Comparison of ENCODE assay signal across 8 mouse cellular contexts in genomic region chr16:43577399-43577798, GRCm38 (mm10).
DNase-seq lines count a peak whose midpoint lies in the region; ATAC-seq and TF ChIP-seq lines count a peak whose summit lies in the region.

No protein-coding gene starts in this region.

- peak overlapping the region; percentile 92 for H3K27ac ChIP-seq in layer of hippocampus, adult 2 months
- H3K27ac ChIP-seq in hindbrain, embryonic 16.5 days (ENCODE audit: low read depth, low read length): peak overlapping the region; percentile 44
- peak overlapping the region; percentile 66 for H3K27ac ChIP-seq in lung, embryonic 16.5 days (ENCODE audit: low read length)
- peak overlapping the region; percentile 82; the same call in 1 of the 2 replicates for H3K27ac ChIP-seq in stomach, embryonic 14.5 days (ENCODE audit: low read length)

- peak in 1 of 2 experiments; percentile 63 for DNase-seq in layer of hippocampus, adult 2 months (ENCODE audit: low spot score in 2 of 2)
- no peak for DNase-seq in layer of hippocampus, adult 8-10 months (ENCODE audit: low spot score in 2 of 2)
- peak; percentile 57 to 59 for DNase-seq in cerebellum, postnatal 25 days
- DNase-seq in gastrocnemius, postnatal 25 days: peak; percentile 79
- DNase-seq in adrenal gland, adult 8-10 months: no peak

- H3K27me3 ChIP-seq in hindbrain, embryonic 16.5 days (replicated peaks; ENCODE audit: control insufficient read depth, insufficient read depth, low read length): no peaks in the 10 kb centered on the region
- no peaks in the 10 kb centered on the region for H3K27me3 ChIP-seq in lung, embryonic 16.5 days (ENCODE audit: control insufficient read depth, insufficient read depth, low read depth, low read length)
- no peaks in the 10 kb centered on the region for H3K27me3 ChIP-seq in stomach, embryonic 14.5 days (ENCODE audit: control insufficient read depth, insufficient read depth, low read length)

- H3K4me1 ChIP-seq in hindbrain, embryonic 16.5 days (ENCODE audit: control insufficient read depth, insufficient read depth, low read depth, low read length): peaks cover 26% of the 10 kb centered on the region
- H3K4me1 ChIP-seq in lung, embryonic 16.5 days (replicated peaks; ENCODE audit: control insufficient read depth, insufficient read depth, low read length): peaks cover 24% of the 10 kb centered on the region
- peaks cover 14% of the 10 kb centered on the region; the same call in 1 of the 2 replicates for H3K4me1 ChIP-seq in stomach, embryonic 14.5 days (ENCODE audit: control insufficient read depth, insufficient read depth, low read length)

- TF ChIP-seq CTCF in layer of hippocampus, adult 2 months (conservative IDR thresholded peaks at IDR 0.05): no peak

- no peak overlapping the region for H3K9ac ChIP-seq in hindbrain, embryonic 16.5 days (ENCODE audit: low read depth, low read length)
- H3K9ac ChIP-seq in lung, embryonic 16.5 days (ENCODE audit: low read length): no peak overlapping the region
- H3K9ac ChIP-seq in stomach, embryonic 14.5 days (replicated peaks; ENCODE audit: low read depth, low read length): no peak overlapping the region

- no peaks in the 10 kb centered on the region for H3K9me3 ChIP-seq in hindbrain, embryonic 16.5 days (ENCODE audit: control insufficient read depth, low read length)
- H3K9me3 ChIP-seq in lung, embryonic 16.5 days (ENCODE audit: control insufficient read depth, low read length): no peaks in the 10 kb centered on the region
- H3K9me3 ChIP-seq in stomach, embryonic 14.5 days (ENCODE audit: control insufficient read depth, low read depth, low read length): no peaks in the 10 kb centered on the region

- H3K36me3 ChIP-seq in hindbrain, embryonic 16.5 days (ENCODE audit: control insufficient read depth, insufficient read depth, low read length): no peaks in the 10 kb centered on the region
- no peaks in the 10 kb centered on the region for H3K36me3 ChIP-seq in lung, embryonic 16.5 days (ENCODE audit: control insufficient read depth, insufficient read depth, low read length)
- no peaks in the 10 kb centered on the region for H3K36me3 ChIP-seq in stomach, embryonic 14.5 days (ENCODE audit: control insufficient read depth, insufficient read depth, low read length)

- ATAC-seq in hindbrain, embryonic 16.5 days: peak; percentile 28
- ATAC-seq in lung, embryonic 16.5 days (ENCODE audit: low read depth): peak; percentile 64
- ATAC-seq in stomach, embryonic 14.5 days (ENCODE audit: insufficient number of reproducible peaks, insufficient read depth, low FRiP score, low read depth): no peak

- H3K4me3 ChIP-seq in layer of hippocampus, adult 2 months: no peak overlapping the region
- H3K4me3 ChIP-seq in hindbrain, embryonic 16.5 days (ENCODE audit: low read length): no peak overlapping the region
- no peak overlapping the region for H3K4me3 ChIP-seq in lung, embryonic 16.5 days (ENCODE audit: low read length)
- H3K4me3 ChIP-seq in stomach, embryonic 14.5 days (ENCODE audit: low read depth, low read length): no peak overlapping the region

- H3K4me2 ChIP-seq in hindbrain, embryonic 16.5 days (ENCODE audit: low read length): no peak overlapping the region
- no peak overlapping the region for H3K4me2 ChIP-seq in lung, embryonic 16.5 days (ENCODE audit: low read depth, low read length)
- H3K4me2 ChIP-seq in stomach, embryonic 14.5 days (replicated peaks; ENCODE audit: low read depth, low read length): no peak overlapping the region

- 17% methylated on average over 10 of the region's 10 CpGs for WGBS in hindbrain, embryonic 16.5 days
- 11% methylated on average over 10 of the region's 10 CpGs for WGBS in lung, embryonic 16.5 days
- 12% methylated on average over 10 of the region's 10 CpGs for WGBS in stomach, embryonic 14.5 days

Comparison
In these comparisons a context has a peak if more than half of its experiments do, and no peak if none do; other contexts are left out.
1. DNase-seq: peak in cerebellum, postnatal 25 days (2 of 2) and gastrocnemius, postnatal 25 days (single experiment); none in layer of hippocampus, adult 8-10 months (0 of 2) and adrenal gland, adult 8-10 months (single experiment).
2. Peak in every context shown above with its lines, with median percentiles within 50 percentile points of each other: H3K27ac ChIP-seq.